Mouse (Mus musculus) stomach, postnatal 0 days (tissue): ENCODE measurements around the gene Gm42674.

Experiments
- CTCF ChIP-seq: IDR thresholded peaks from 2 replicates; pipeline ENCODE4 v1.5.1; 2016; ENCODE audit warnings: antibody characterized with exemption, low read depth, mild to moderate bottlenecking, moderate library complexity
- EP300 ChIP-seq: optimal IDR thresholded peaks from 2 replicates; pipeline ENCODE3; 2016; ENCODE audit warnings: antibody characterized with exemption

- TF ChIP-seq CTCF = no peak
- no peak for TF ChIP-seq EP300
These were observed 1.9 kb downstream of the Gm42674 start, which contains the start of gene S100a4 for GRCm38 (mm10) chr3:90603623-90604022.
